ENCODE assay signal across 9 mouse cellular contexts in the genomic region with DNA sequence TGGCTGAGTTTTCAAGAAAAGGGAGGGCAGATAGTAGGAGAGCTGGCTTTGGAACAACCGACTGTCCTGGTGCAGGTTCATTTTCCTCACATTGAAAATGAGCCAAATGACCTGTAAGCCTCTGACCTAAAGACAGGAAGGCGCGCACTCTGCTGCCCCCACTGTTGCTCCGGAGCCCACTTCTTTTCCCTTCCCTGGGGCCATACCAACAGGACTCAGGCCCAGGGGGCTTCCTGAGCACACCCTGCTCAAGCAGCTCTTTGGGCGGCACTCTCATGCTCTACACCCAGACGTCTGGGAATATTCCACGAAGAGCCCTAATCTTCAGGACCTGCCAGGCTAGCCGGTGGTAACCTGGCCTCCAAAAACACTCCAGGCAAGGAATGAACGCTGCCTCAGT. TPM values are rescaled to one million over a fixed set of nuclear protein-coding genes. Genes with fewer than 3 reads are reported as not detected.
DNase-seq lines count a peak whose midpoint lies in the region; ATAC-seq and TF ChIP-seq lines count a peak whose summit lies in the region.
"Had no signal": no experiment of that assay in that cellular context is flagged by ENCODE, and none has a peak within 500 bp of the region (broad histone marks: within the 10 kb centered on the region; RNA-seq: fewer than 3 reads in every experiment).

No protein-coding gene starts in this region.

- TF ChIP-seq CTCF in brain, embryonic 14.5 days (IDR thresholded peaks at IDR 0.05; ENCODE audit: borderline replicate concordance, extremely low read depth, insufficient read depth, insufficient read length), result no peak

- H3K36me3 ChIP-seq in heart, embryonic 13.5 days, result no peaks in the 10 kb centered on the region
- no peaks in the 10 kb centered on the region for H3K36me3 ChIP-seq in hindbrain, embryonic 12.5 days
- no peaks in the 10 kb centered on the region for H3K36me3 ChIP-seq in midbrain, embryonic 12.5 days

- WGBS in heart, embryonic 13.5 days, result 7% methylated on average over 9 of the region's 9 CpGs
- WGBS in hindbrain, embryonic 12.5 days, result 4% methylated on average over 9 of the region's 9 CpGs
- WGBS in midbrain, embryonic 12.5 days, result 6% methylated on average over 9 of the region's 9 CpGs

- no peak overlapping the region for H3K27ac ChIP-seq in heart, embryonic 13.5 days (replicated peaks)
- no peak overlapping the region for H3K27ac ChIP-seq in hindbrain, embryonic 12.5 days
- no peak overlapping the region for H3K27ac ChIP-seq in midbrain, embryonic 12.5 days (replicated peaks)

- no peak for DNase-seq in heart, adult 8-10 months (ENCODE audit: low spot score)
- DNase-seq in brain, embryonic 14.5 days (ENCODE audit: low read depth), result peak; percentile 15
- DNase-seq in ovary, postnatal 14 days (ENCODE audit: low spot score), result no peak
- no peak for DNase-seq in layer of hippocampus, postnatal 10 days (ENCODE audit: low spot score in 2 of 2)

- no peaks in the 10 kb centered on the region for H3K9me3 ChIP-seq in heart, embryonic 13.5 days
- no peaks in the 10 kb centered on the region for H3K9me3 ChIP-seq in hindbrain, embryonic 12.5 days (replicated peaks)
- no peaks in the 10 kb centered on the region for H3K9me3 ChIP-seq in midbrain, embryonic 12.5 days

- peak overlapping the region; percentile 72 for H3K4me3 ChIP-seq in heart, embryonic 13.5 days
- peak overlapping the region; percentile 63 for H3K4me3 ChIP-seq in hindbrain, embryonic 12.5 days
- 0 out of 2 replicates have a peak overlapping the region, but pooled peaks have one; percentile 61 for H3K4me3 ChIP-seq in midbrain, embryonic 12.5 days

- peaks cover 11% of the 10 kb centered on the region for H3K27me3 ChIP-seq in heart, embryonic 13.5 days (replicated peaks)
- peaks cover 44% of the 10 kb centered on the region for H3K27me3 ChIP-seq in hindbrain, embryonic 12.5 days
- peaks cover 52% of the 10 kb centered on the region for H3K27me3 ChIP-seq in midbrain, embryonic 12.5 days

- H3K9ac ChIP-seq in heart, embryonic 13.5 days, result 0 out of 2 replicates have a peak overlapping the region, but pooled peaks have one; percentile 87
- H3K9ac ChIP-seq in hindbrain, embryonic 12.5 days, result no peak overlapping the region
- H3K9ac ChIP-seq in midbrain, embryonic 12.5 days (replicated peaks), result no peak overlapping the region

- H3K4me1 ChIP-seq in heart, embryonic 13.5 days, result peaks cover 62% of the 10 kb centered on the region
- peaks cover 16% of the 10 kb centered on the region for H3K4me1 ChIP-seq in hindbrain, embryonic 12.5 days
- H3K4me1 ChIP-seq in midbrain, embryonic 12.5 days, result peaks cover 21% of the 10 kb centered on the region

- no peak for ATAC-seq in heart, embryonic 13.5 days (ENCODE audit: extremely low read depth, insufficient number of reproducible peaks, low FRiP score, low TSS enrichment)
- no peak for ATAC-seq in hindbrain, embryonic 12.5 days (ENCODE audit: low FRiP score)
- ATAC-seq in midbrain, embryonic 12.5 days (ENCODE audit: low FRiP score, low read depth), result no peak
- no peak for ATAC-seq in cerebellum, adult (ENCODE audit: insufficient number of reproducible peaks, low FRiP score, low TSS enrichment)

- H3K4me2 ChIP-seq in heart, embryonic 13.5 days, result peak overlapping the region; percentile 87
- H3K4me2 ChIP-seq in hindbrain, embryonic 12.5 days (replicated peaks), result peak overlapping the region; percentile 98
- H3K4me2 ChIP-seq in midbrain, embryonic 12.5 days (replicated peaks), result peak overlapping the region; percentile 97

- no peak for TF ChIP-seq POLR2A in brain, embryonic 14.5 days (IDR thresholded peaks at IDR 0.05; ENCODE audit: borderline replicate concordance, extremely low read depth, insufficient read depth, insufficient read length, poor library complexity, severe bottlenecking)

RNA-seq across cellular contexts. Expression of gene Tm6sf1, which starts 0.6 kb away (rescaled TPM):
- 20.0 and 22.8 TPM in 2 replicates for polyA plus RNA-seq in heart, embryonic 13.5 days (2015; fragmentation: Nextera tagmentation; extraction: Ambion mirVana)
- total RNA-seq in heart, adult 8-10 months (2022), result 10 to 100 TPM in 1 of 4 experiments, 1 to 10 TPM in 3; 8.0 to 10.9 (median 8.8) TPM
- 16.7 and 19.0 TPM in 2 replicates for polyA plus RNA-seq in brain, embryonic 14.5 days (2012; rRNA removed)
- polyA plus RNA-seq in hindbrain, embryonic 12.5 days (2016; fragmentation: Nextera tagmentation; extraction: Ambion mirVana), result 13.0 and 13.5 TPM in 2 replicates
- 10.5 and 13.5 TPM in 2 replicates for polyA plus RNA-seq in midbrain, embryonic 12.5 days (2016; fragmentation: Nextera tagmentation; extraction: Ambion mirVana)
- total RNA-seq in layer of hippocampus, postnatal 10 days (2021), result 10 to 100 TPM; 18.6 to 21.9 TPM

RNA-seq across cellular contexts. Expression of gene Gm10160, which starts 2.6 kb away (rescaled TPM):
- not detected in 2 replicates for polyA plus RNA-seq in heart, embryonic 13.5 days (2015; fragmentation: Nextera tagmentation; extraction: Ambion mirVana)
- total RNA-seq in heart, adult 8-10 months (2022), result not detected
- not detected in 2 replicates for polyA plus RNA-seq in brain, embryonic 14.5 days (2012; rRNA removed)
- polyA plus RNA-seq in hindbrain, embryonic 12.5 days (2016; fragmentation: Nextera tagmentation; extraction: Ambion mirVana), result not detected in 2 replicates
- polyA plus RNA-seq in midbrain, embryonic 12.5 days (2016; fragmentation: Nextera tagmentation; extraction: Ambion mirVana), result not detected in 2 replicates
- total RNA-seq in layer of hippocampus, postnatal 10 days (2021), result not detected
- polyA plus RNA-seq: C2C12 had no signal

RNA-seq across cellular contexts. Expression of gene Btbd1, which starts 29.0 kb away (rescaled TPM):
- 74.6 and 83.1 TPM in 2 replicates for polyA plus RNA-seq in heart, embryonic 13.5 days (2015; fragmentation: Nextera tagmentation; extraction: Ambion mirVana)
- total RNA-seq in heart, adult 8-10 months (2022), result 100 to 1,000 TPM; 134 to 162 (median 154) TPM
- 79.3 and 82.9 TPM in 2 replicates for polyA plus RNA-seq in brain, embryonic 14.5 days (2012; rRNA removed)
- polyA plus RNA-seq in hindbrain, embryonic 12.5 days (2016; fragmentation: Nextera tagmentation; extraction: Ambion mirVana), result 110 and 111 TPM in 2 replicates
- 105 and 113 TPM in 2 replicates for polyA plus RNA-seq in midbrain, embryonic 12.5 days (2016; fragmentation: Nextera tagmentation; extraction: Ambion mirVana)
- total RNA-seq in layer of hippocampus, postnatal 10 days (2021), result 100 to 1,000 TPM; 118 to 123 TPM
